Mouse (Mus musculus) embryo, embryonic 10 days (tissue): ENCODE results near the gene Engase.

Source experiments
- DNase-seq: peaks from one replicate; pipeline ENCODE4 v3.0.0-alpha.2; 2015; ENCODE audit warnings: low spot score

Gene Engase

DNA sequence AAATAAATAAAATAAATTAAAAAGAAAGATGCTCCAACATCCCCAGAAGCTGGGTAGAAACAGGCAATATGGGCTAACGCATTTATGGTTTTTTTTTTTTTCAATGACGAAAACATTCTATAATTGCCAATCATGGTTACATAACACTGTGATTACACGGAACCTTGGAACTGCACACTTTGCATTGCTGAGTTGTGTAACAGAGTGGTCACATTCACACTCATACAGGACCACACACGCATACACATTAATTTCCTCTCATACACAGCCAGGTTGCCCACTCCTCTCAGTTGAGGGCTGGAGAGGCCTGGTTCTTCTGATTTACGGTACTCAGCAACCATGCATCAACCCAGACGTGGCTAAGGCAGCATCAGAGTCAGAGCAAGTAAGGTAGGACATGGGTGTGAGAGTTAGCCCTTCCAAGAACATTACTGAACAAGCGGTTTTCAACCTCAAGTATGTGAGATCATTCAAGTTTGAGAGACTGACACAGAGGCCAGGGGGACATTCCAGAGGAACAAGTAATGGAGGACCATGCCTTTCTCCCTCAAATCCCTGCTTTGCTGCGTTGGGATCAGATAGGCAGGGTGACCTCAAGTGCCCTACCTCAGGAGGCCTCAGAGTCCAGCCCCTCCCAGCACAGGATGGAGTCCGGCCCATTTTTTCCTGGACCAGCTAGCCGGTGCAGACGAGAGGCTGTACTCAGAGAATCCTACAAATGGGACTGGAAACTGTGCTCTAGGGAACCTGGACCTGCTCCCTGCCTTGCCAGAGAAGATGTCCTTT, 22.6 kb upstream of the Engase start:
- DNase-seq = no peak

DNA sequence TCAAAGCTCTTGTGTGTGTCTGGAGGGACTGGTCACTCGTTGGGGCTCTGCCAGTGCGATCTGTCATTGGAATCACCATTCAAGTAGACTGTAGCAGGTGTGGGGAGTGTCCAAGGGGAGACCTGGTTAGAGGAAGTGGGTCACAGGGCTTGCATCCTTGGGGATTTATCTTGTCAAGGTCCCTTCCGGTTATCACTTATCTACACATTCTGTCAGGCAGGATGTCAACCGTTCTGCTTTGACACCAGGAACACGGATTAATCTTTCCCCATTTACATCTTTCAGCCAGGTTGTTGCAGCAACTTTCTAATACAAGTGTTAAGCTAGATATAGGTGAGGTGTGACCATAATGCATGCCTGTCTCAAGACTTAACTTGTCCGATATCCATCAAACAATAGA, 20.8 kb upstream of the Engase start:
- no peak for DNase-seq

DNA sequence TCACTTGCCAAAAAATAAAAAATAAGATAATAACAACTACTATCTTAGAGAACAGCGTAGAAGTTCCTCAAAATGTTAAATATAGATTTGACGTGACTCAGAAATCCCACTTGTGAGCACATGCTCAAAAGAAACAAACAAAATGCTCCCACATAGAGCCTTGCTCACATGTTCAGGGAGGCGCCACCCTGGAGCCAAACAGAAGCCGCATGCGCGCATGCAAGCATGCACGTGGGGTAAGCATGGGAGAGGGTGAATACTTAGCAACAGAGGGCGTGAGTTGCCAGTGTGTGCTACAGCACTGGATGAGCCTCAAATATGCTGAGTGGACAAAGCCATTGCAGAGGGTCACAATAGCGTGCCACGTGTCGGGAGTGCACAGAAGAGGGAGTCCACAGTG, 19.7 kb upstream of the Engase start:
- no peak for DNase-seq

DNA sequence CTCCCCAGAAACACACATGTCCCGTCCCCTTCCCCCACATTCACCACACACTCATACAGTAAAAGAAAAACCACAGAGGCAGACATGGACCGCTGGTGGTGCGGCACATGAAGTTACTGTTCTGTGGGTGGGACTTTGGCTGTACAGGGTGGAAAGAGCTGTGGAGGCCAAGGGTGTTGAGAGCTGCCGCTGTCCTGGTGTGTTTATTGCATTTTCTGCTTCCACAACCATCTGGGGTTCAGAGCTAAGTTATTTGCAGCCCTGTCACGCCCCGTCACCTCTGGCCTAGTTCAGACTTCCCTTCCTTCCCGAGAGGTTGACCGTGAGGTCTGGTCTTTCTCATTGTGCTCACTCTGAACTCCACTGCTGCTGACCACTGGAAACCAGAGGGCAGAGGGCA, 17.6 kb upstream of the Engase start:
- DNase-seq = peak; percentile 72

DNA sequence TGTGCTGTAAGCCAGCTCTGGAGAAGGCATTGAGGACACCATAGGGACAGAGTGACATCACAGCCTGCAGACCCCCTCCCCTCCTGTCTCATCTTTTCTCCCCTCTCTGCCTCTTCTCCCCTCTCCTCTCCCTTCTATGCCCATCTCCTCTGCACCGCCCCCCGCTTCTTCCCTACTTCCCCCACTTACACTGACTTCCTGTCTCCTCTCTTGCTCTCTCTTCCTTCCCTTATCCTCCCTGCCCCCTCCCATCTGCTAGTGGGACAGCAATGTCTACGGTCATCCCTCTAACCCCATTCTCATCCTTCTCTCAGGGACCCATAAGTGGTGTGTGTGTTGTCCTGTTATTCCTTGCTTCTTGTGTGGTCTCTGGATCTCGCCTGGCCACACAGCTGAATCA, 17.1 kb upstream of the Engase start:
- DNase-seq = no peak

DNA sequence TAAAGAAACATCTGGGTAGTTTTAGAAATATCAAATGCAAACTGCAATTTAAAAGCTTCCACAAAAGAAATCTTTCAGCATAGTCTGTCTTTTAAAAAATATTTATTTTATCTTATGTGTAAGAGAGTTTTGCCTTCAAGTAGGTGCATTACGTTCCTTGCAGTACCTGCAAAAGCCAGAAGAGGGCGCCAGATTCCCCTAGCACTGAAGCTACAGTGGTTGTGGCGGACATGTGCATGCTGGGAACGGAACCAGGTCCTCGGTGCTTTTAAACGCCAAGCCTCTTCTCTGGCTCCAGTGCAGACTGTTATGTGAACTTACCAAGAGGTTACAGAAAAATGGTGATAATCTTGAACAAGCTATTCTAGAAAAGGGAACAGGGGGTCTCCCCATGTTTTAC, 16.3 kb upstream of the Engase start:
- no peak for DNase-seq

DNA sequence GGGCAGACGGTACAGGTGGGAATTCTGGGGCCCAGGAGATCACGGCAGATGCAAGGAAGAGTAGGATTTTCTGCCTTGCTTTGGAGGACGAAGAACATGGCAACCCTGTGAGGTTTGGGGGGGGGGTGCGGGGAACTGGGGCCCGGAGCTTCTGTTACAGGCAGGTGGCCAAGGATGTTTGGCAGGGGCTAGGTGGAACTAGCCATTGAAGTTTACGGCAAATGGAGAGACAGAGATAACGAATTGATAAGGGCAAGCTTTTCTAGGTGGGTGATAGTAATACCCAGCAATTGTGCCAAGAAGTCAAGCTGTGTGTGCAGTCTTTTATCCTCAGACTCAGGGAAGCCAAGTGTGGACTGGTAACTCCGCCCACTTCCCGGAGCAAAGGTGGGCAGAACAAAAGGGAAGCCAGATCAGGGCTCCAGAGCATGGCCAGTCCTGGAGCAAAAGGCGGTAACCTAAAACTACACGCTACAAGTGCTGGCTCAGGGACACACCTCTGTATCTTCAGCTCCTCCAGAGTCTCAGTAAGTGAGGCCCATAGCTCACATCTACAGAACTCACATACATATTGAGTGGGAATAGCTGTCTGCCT, 9.1 kb upstream of the Engase start:
- DNase-seq = no peak

DNA sequence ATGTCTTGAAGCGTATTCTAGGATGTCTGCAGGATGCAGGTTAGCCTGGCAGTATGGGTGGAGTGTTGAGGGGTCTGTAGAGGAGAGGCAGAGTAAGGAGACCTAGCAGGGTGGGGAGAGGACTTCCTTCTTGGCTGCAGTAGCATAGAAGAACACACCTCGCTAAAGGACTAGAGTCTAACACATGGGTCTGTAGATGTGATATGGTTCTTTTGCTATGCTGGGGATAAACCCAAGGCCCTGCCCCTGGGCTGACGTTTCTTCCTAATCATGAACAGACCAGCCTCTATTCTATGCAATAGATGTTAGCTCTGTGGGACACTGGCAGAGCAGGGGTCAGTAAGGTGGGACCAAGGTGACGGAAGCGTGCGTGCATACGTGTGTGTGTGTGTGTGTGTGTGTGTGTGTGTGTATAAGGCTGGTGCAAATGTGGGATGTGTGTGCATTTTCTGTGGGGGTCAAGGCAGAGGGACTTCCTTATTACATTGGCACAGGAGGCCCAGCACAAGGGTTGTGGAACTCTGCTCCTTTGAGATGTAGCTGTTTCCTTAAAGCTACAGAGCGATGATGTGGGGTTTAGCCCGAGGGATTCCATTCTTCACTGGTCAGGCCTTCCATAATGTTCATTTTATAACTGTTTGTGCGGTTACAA, 7.0 kb upstream of the Engase start:
- no peak for DNase-seq

DNA sequence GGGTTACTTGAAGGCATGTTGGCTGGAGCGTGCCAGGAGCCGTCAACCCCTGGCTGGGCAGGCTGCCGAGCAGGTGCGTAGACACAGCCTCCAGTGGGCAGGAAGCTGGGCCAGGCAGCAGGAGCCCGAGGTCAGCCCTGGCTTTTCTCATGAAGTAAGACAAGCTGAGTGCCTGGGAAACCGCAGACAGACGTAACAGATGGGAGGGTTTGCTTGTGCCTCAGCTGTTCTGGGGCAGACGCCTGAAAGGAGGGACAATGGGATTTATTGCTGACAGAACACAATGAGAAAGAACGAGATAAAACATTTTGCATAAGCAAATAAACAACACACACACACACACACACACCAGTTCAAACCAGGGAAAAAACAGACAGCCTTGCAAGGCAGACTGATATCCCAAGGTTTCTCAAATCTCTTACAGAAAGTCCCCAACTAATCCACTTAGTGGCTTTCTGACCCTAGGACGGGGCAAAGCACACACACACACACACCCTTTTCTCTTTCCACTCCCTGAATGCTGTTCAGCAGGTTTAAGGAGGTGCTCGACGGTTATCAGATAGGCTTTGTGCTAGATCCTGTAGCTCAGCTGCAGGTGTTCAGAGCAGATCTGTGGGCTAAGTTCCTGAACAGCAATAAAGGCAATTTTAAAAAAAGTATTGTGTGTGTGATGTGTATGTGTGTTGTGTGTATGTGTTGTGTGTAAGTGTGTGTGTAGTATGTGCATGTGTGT, 6.2 kb upstream of the Engase start:
- peak; percentile 57 for DNase-seq

DNA sequence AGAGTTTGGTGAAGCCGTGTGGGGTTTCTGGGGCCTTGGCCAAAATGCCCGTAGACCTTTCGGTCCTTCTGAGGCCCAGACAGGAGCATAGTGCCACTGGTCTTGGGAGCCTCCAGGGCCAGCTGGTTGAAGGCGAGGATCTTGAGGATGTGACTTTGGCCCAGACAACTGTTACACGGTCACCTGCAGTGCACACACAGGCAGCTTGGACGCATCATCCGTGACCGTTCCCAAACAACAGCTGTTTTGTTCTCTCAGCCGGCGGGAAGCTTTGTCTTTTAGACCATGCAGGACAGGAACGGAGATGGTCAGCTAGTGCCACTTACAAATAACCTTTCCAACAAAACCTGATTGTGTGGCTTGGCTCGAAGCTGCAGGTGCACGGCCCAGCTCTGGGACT, 5.0 kb upstream of the Engase start:
- peak; percentile 36 for DNase-seq

DNA sequence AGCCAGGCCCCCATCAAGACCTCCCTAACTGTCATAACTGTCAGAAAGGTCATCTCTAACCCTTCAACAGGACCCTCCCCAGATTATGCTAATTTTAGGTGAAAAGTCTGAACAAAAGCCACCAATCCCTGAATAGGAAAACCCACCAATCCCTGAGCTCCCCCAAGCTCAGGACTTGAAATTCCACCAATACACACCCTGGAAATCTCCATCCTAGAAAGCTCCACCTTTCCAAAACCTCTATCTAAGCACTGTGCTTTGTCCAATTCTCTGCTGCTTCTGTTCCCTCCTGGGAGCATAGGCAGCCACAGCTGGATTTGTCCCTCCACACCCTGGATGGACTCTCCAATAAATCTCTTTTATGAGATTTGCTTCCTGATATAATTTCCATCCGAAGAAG, 3.5 kb upstream of the Engase start:
- no peak for DNase-seq

DNA sequence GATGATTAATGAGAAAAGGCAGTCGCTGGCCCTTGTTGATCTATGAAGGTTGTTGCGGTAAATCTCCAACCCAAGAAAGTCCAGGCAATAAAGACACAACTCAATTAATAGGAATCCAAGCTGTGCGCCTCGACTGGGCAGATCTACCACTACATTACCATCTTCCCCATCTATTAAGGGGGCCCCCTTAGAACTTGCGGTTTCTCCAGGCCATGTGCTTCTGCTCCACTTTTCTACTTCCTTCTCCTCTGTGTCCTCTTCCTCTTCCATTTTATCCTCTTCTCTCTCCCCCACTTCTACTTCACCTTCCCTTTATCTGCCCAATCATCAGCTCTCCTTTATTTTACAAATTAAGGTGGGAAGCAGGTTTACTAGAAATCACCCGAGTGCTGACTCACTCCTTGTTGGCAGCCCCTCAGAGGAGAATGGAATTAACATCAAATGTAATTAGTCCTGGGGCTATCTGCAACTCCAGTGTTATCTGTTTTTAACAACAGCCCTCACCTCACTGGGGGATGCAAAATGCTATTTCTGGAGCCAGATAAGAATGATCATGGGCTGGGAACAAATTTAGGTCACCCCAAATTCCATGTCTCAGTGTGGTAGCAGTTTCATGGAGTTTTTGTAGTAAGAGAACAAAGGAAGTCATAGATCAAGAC, 2.7 kb upstream of the Engase start:
- no peak for DNase-seq

DNA sequence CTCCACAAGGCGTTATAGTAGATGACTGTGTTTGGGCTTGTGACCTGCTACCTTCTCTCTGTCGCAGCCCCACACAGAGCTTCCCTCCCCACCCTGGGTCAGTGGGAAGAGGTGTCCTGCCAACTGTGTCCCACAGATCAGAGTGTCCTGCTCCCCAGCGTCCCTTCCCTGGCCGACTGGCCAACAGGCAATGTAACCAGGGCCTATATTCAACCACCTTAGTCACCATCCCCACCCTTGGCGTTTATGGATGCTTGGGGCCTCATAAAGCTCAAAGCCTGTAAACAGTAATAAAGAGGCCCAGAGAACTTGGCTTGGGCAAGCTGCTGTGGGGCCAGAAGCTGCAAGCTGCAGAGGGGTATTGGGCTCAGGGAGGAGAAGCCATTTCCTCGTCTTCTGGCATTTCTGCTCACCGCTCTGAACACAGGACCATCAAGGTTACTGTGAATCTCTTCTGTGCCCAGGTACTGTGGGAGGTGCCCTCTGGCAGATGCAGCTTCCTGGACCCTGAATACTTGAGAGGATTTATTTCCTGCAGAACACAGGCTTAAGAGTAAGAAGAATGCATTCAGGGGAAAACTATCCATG, 1.0 kb upstream of the Engase start:
- no peak for DNase-seq

DNA sequence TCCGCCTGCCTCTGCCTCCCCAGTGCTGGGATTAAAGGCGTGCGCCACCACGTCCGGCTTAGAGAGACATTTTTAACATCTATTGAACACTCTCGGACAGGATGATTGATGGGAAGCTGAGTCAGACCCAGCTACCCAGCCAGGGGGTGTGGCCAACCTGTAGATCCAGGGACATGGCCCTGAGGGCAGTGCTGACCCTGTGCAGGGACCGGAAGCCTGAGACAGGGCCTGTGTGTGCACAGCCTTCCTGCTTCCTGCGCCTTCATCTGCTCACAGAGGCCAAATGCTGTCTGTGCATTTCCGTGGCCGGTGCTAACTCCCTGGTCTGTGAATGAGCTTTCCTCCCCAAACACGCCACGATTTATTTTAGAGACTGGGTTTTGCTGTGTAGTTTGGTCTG, 3.1 kb downstream of the Engase start:
- peak; percentile 36 for DNase-seq

DNA sequence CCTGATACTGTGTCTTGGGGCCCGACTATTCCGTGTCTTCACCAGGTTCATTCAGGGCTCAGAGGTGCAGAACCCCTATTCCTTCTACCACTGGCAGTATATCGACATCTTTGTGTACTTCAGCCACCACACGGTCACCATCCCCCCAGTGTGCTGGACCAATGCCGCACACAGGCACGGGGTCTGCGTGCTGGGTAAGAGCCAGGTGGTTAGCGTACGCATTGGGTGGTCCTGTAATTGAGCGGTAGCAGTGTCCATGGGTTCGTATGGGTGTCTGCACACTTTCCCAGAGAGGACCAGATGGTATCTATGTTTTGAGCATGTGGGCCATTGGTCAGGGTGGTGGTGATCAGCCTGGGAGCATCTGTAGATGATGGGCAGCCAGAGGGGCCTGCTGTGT, 4.6 kb downstream of the Engase start:
- DNase-seq = no peak

DNA sequence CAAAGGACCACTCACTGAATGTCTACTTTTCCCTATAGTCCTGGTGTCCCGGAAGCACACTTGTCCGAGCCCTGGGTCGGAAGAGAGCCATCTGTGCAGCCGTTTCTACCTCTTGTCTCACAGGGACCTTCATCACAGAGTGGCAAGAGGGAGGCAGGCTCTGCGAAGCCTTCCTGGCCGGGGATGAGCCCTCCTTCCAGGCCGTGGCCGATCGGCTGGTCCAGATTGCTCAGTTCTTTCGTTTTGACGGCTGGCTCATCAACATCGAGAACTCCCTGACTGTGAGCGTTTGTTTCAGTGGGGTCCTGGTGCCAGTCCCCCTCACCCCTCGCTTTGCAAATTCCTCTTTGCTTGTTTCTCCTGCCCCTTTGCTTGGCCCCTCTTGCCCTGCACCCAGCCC, 5.1 kb downstream of the Engase start:
- no peak for DNase-seq

DNA sequence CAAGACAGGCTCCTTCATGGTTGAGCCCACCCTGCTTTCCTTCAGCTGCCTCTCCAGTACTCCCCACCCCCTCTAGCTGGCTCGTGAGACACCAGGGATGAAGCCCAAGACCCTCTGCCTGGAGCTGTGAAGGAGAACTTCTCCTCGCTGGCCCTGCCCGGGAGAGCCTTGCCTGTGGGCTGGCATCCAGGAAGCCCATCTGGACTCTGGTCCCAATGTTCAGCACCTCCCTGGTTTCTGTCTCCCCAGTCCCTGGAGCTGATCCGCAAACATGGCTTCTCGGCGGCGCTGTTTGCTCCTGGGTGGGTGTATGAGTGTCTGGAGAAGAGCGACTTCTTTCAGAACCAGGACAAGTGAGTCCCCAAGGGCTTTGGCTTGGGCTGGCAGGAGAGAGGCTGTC, 7.5 kb downstream of the Engase start:
- no peak for DNase-seq

DNA sequence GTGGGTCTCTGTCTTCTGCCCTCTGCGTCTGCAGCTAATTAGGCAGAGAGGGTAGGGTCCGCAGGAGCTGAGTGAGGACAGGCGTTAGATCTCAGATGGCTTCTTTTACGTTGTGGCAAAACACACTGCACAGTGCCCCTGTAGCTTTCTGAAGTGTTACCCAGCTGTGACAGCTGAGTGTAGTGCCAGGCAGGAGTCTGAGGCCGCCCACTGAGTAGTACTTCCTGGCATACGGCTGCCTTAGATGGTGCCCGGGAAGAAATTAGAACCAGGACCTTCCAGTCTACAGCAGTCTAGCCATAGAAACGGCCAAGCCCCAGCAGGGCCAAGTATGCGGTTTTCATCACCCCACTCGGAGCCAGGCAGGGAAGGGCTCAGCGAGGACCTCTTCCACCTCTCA, 8.7 kb downstream of the Engase start:
- DNase-seq = no peak

DNA sequence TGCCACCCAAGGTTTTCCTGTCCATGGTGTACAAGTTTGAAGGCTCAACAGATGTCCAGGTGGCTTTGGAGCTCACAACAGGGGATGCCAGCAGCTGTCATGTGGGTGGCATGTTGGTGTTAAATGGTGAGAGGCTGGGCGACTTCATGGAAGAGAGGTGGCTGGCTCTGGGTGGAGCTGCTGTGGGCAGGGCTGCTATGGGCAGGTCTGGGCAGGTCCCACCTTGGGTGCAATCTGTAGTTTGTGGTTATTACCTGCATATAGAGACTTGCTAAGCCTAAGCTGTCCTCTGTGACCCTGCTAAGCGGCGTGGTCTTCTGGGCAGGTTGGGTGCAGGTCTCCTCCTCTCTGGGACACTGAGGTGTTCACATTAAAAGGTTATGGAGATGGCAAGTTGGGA, 9.2 kb downstream of the Engase start:
- DNase-seq = no peak

DNA sequence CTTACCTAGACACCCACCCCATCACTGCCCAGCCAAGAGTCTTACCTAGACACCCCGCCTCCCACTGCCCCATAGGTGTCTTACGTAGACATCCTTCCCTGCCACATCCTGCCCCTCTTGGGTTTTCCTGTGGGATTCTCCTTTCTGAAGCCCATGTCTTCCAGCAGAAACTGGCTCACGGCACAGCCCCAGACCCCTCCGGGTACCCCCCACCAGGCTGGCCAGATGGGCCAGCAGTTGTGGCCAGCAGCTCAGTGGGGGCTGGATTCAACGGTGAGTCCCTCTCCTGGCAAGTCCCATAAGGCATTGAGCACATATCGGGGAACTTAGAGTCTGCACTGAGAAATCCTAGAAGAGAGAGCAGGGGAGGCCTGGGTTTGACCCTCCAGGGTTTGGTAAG, 9.7 kb downstream of the Engase start:
- no peak for DNase-seq

DNA sequence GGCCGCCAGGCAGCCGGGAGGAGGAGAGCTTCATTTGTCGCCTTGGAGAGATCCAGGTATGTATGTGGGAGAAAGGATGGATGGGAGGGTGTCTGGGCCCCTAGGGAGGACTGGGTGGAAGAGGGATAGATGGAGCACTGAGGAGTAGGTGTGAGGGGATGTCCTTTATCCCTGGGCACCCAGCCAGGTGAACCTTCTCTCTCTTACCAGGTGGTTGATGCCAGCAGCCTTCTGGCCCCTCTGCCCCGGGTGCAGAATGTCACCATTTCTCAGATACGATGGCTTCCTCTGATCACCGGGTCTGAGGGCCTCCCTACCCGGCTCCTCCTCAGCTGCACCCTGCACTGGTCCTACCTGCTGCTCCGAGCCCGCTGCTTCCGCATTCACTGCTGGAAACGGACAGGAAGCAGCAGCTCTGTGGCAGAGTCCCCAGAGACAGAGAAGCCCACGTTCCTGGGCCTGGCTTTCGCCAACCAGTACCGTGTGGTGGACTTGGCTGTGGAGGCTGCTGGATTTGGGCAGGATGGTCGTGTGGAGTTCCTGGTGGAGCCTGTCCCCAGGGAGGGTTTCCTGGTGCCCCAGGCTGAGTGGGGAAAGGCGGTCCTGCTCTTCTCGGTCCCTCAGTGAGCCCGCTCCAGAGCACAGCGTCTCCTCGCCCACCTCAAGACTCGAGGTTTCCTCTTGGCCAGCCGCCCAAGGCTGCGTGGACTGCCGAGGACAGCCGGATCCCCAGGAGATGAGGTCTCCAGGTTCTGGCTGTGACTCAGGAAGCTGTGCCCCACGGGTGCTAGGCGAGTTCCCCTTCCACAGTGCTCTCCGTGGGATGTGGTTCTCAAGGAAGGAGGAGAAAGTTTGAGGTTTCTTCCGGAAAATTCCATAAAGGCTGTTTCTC, 10.5 kb downstream of the Engase start:
- DNase-seq = no peak
